Mouse (Mus musculus) embryo, embryonic 11.5 days (tissue): ENCODE data around the gene Slc4a10.

Experiments used
- DNase-seq: peaks from one replicate; pipeline ENCODE4 v3.0.0-alpha.2; 2012; ENCODE audit warnings: low read depth, low spot score

Slc4a10 gene

GRCm38 (mm10) chr2:62347762-62348161 lies 301.5 kb downstream of the Slc4a10 start:
- no peak for DNase-seq

GRCm38 (mm10) chr2:62352035-62352434 lies 305.8 kb downstream of the Slc4a10 start:
- DNase-seq, result no peak

- DNase-seq, result no peak
Observed at GRCm38 (mm10) chr2:62355766-62356165, 309.5 kb downstream of the Slc4a10 start.

GRCm38 (mm10) chr2:62356606-62357005 lies 310.3 kb downstream of the Slc4a10 start:
- no peak for DNase-seq

GRCm38 (mm10) chr2:62357259-62357658 lies 311.0 kb downstream of the Slc4a10 start:
- no peak for DNase-seq

GRCm38 (mm10) chr2:62360872-62361271 lies 314.6 kb downstream of the Slc4a10 start:
- DNase-seq, result no peak

- DNase-seq, result no peak
Observed at GRCm38 (mm10) chr2:62361514-62361913, 315.3 kb downstream of the Slc4a10 start.

GRCm38 (mm10) chr2:62362211-62362610 lies 315.9 kb downstream of the Slc4a10 start:
- DNase-seq, result no peak

GRCm38 (mm10) chr2:62363606-62364005 lies 317.3 kb downstream of the Slc4a10 start:
- DNase-seq, result no peak

GRCm38 (mm10) chr2:62368349-62369053 lies 322.2 kb downstream of the Slc4a10 start:
- no peak for DNase-seq

- DNase-seq, result no peak
Observed at GRCm38 (mm10) chr2:62370048-62370447, 323.8 kb downstream of the Slc4a10 start.

GRCm38 (mm10) chr2:62373692-62374091 lies 327.4 kb downstream of the Slc4a10 start:
- no peak for DNase-seq
